Mouse (Mus musculus): ENCODE results near the gene Gpc6. TPM values are rescaled to one million over a fixed set of nuclear protein-coding genes. Genes with fewer than 3 reads are reported as not detected.

Gene Gpc6
- total RNA-seq, 2 experiments from 2014 or later, result 12.4 to 14.7 TPM

DNA sequence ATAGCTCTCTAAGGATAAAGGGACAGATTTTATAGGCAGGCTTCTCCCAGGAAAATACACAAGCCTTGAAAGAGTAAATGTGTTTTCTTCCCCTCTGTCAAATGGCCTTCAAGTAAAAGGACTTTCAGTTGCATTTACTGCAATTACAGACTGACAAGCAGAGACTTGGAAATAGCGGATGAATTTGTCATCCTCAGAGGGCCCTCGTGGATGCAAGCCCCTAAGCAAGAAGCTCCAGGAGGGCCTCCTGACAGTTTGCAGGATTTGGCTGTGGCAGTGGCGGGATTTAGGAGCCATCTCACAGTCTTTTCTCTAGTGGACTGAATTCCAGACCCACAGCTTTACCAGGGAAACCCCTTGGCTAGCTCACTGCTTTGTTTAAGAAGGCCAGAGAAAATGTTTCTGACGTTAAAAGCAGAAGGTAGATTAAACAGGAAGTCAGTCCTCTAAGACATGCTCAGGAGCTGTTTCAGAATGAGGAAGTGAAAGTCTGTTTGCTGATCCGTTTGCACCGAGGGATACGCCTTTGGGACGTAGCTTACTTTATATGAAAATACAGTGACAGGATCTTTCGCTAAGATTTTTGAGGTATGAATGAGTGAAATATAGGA lies 700.1 kb downstream of the Gpc6 start:
- no peak for DNase-seq

DNA sequence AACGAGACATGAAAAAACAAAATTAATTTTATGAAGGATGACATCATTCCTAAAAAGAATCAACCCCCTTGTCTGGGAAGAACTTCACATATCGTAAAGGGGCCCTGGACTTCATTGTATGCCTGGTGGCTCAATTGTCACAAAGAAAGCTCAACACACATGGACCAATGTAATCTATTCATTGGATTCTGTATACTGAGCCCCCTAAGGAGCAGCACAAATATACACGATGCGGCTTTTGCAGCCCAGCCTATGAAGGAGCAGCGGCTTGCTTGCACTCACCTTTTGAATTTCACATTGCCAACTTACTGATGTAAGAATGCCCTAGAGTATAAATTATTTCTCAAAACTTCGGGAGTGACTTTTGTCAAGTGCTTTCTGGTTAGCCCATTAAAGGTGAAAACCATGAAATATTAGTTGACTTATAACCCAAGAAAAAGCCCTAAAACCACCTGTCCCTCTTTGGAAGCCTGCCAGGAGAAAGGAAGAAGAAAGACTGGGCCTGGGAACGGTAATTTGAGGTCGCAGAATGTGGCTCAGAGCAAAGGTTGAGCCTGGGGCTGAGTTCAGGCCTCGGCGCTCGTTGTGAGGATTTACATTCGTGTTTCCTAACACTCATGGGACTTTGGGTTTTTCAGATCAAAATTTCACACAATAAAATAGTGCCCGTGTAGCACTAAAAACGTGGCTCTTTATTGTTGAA lies 709.3 kb downstream of the Gpc6 start:
- no peak for DNase-seq

DNA sequence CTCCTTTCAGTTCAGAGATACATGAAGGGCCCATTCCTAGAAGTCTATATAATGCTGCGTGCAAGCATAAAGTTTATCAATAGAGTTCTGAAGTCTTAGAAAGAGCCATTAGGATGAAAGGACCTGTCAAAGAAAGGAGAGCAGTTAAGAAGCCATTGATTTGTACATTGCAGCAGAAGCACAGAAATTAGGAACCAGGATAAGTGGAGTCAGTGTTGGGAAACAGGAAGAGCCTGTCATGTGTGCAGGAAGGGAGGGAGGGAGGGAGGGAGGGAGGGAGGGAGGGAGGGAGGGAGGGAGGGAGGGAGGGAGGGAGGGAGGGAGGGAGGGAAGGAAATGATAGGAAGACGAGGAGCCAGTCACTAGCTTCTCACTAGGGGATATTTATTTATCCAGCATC lies 716.7 kb downstream of the Gpc6 start:
- no peak for DNase-seq

DNA sequence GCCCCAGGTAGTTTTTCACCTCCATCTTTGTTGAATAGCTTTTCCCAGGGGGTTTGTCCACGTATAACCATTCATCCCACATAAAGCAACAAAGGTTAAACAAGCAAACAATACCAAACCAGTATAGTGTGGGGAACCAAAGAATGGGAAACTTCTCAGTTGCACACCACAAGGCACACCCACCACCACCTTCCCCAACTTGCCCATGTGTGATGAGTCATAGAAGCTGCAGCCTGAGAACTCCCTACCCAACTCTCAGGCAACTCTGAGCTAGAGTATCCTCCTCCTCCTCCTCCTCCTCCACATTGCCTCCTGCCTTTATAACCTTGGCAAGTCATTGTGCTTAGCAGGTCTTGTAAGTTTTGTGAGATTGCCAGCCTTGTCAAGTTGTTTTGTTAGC lies 718.0 kb downstream of the Gpc6 start:
- no peak for DNase-seq

DNA sequence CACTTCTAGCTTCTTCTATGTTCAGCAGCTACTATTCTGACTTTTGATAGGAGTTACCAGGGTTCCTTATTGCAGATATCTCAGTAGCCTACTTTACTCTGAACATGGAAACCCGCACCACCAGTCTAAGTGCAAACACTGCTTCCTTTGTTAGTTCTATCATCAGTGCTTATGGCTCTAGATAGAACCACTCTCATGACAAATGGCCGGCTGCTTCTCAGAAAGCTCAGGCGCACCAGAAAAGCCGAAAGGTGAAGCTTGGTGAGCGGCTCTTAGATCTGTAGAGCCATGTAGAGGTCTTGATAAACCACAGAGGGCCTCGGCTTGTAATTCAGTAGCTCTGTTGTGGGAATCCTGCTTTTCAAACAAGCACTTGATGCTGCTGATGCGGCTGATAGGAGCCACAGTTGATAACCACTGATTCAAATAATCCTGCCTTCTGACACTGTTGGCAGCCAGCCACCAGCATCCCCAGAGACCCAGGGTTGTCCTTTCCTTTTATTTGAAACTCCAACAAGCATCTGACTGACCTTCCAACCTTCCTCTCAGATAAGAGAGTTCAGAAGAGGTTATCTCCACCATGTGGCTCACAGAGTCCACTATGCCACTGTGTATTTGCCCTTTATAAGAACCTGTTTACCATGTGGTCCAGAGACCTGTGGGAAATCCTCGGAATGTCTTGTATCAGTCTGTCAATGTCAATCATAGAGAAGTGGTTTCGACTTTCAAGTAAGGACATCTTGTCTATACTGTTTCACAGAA lies 723.3 kb downstream of the Gpc6 start:
- peak; percentile 10 to 38 for DNase-seq

DNA sequence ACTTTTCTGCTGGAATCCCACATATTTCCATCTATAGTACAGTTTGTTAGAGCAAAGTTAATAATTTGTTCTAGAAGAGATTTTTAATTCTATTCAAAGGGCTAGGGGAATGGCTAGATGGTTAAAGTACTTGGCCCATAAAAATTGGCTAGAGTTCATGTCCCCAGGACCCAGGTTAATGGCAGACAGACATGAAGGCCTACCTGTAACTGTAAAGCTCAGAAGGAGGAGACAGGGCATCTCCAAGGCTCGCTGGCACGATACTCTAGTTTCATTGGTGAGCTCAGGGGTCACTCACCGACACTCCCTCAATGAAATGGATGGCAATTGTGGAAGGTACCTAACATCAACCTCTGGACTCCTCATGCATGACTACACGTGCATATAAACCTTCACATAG lies 725.0 kb downstream of the Gpc6 start:
- DNase-seq, result no peak

- no peak for DNase-seq
Measured at GRCm38 (mm10) chr14:117651271-117651670, 726.2 kb downstream of the Gpc6 start.

DNA sequence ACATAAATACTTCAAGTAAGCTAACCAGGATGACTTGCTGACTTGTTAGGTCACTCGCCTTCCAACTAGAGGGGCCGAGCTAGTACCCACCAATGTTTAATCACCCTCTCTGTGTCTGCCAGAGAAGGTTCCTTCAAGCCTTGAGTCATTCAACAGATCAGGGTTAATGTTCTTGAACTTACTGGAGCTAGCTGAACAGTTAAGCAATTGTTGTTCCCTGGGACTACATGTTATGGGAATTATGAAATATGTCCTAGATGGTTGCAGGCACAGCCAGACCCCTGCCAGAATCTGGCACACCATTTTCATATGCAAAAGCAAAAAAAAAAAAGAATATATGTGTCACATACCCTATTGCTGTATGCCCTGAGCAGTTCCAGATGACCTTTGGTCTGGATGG lies 726.8 kb downstream of the Gpc6 start:
- DNase-seq, result peak in 1 of 2 experiments; percentile 14

DNA sequence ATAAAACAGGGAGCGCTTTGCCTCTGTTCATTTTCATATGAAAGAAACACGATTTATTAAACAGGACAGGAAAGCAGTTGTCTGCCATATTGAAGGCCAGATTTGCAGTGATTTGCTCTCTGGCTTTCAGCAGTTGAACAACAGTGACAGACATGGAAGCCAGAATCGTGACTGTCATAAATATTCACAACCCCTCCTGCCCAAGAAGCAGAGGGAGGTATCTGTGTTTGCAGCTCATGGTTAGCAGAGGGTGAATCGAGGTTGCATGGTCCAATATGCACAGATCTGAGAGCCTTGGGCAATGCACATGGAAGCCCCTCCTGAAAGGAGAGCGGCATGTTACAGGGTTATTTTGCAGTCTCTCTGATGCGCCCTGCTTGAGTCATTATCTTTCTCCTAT lies 730.3 kb downstream of the Gpc6 start:
- DNase-seq, result no peak

- no peak for DNase-seq
Measured at GRCm38 (mm10) chr14:117659198-117659761, 734.2 kb downstream of the Gpc6 start.

DNA sequence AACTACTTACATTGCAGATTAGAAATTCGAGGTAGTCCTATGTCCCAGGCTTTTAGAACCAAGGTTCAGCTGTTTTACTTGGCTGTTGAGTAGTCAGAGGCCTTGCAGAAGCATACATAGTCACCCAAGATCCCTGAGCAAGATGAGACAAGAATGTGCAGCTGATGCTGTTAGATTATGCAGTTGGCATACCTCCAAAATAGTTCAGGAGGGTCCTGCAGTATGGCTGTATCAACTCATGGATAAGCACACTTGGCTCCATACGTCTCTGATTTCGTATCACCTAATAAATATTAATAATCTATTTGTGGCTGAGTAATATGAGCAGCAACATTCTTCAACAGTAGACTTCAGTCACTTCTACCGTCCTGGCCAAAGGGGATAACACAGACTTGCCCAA lies 737.1 kb downstream of the Gpc6 start:
- DNase-seq, result no peak

GRCm38 (mm10) chr14:117664796-117665195 lies 739.7 kb downstream of the Gpc6 start:
- no peak for DNase-seq

- DNase-seq, result no peak
Measured at GRCm38 (mm10) chr14:117666126-117666525, 741.0 kb downstream of the Gpc6 start.

GRCm38 (mm10) chr14:117673541-117673940 lies 748.4 kb downstream of the Gpc6 start:
- DNase-seq, result no peak

- DNase-seq, result no peak
Measured at GRCm38 (mm10) chr14:117674482-117674881, 749.4 kb downstream of the Gpc6 start.

DNA sequence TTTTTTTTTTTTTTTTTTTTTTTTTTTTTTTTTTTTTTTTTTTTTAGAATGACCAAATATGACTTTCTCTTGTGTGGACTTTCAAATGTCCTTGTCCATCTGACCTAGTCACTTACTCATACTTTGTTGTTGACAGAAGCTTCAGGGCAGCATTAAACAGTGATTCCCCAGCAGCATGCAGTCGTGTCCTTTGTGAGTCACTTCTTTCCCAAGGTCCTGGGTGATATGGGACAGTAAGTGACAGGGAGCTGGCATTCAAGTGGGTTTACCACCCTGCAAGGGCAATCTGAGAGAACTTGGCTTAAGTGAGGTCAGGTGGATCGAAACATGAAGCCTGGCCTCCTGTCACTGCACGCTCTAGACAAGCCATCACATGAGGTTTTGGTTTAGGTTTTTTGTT lies 754.8 kb downstream of the Gpc6 start:
- DNase-seq, result peak; percentile 66 to 67

DNA sequence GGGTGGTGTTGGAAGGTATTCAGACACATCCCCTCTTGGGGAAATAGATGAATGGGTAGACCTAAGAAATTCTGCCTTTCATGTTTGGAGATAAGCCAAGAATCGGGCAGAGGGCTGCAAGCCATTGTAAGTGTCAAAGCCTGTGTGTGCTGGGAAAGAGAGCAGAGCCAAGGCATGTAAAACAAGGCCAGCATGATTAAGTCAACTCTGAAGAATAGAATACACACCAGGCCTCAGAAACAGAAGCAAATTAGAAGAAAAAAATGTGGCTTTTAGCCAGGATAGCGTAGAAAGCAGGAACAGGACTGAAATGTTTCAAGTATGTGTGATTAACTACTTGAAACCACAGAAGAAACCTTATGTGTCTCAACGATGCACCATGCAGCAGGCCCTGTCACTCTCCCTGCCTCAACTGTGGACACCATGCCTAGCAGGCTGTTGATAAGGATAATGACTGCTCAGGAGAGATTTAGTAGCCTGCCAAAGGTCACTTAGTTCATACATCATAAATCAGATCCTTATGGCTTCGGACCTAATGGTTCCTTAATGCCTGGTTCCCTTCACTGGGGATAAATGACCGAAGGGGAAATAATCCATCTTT lies 756.3 kb downstream of the Gpc6 start:
- DNase-seq, result peak; percentile 13 to 19

GRCm38 (mm10) chr14:117683149-117683548 lies 758.0 kb downstream of the Gpc6 start:
- no peak for DNase-seq

DNA sequence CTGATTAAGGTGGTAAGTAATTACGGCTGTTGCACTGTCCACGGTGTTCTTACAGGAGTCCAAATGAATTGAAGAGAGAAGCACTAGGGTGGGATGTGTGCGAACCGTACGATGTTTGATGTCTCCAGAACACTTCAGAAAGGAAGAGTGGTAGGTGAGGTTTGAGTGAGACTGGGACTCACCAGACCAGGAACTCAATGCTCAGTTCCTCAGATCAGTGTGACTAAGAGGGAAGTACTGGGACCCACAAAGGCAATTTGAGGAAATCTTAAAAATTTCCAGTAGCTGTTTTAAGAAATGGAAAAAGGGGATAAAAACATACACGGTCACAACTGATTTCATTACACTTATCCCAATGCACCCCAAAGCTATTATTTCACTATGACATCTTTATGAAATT lies 764.7 kb downstream of the Gpc6 start:
- no peak for DNase-seq

DNA sequence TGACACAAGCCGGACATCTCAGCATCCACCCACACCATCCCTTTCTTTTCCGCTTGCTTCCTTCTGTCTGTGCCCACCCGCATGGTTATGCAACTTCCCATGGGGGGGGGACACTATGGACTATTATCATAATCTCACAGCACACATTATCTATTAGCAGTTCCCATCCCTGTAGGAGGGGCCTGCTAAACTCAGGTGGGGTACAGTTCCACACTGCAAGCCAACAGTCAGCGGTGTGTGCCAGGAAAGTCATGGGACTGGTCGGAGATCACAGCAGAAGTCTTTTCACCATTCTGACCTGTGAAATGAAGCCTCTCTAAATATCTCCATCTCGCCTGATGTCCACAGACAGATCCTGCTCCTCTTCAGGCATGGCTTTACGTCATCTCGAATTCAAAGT lies 770.5 kb downstream of the Gpc6 start:
- no peak for DNase-seq

DNA sequence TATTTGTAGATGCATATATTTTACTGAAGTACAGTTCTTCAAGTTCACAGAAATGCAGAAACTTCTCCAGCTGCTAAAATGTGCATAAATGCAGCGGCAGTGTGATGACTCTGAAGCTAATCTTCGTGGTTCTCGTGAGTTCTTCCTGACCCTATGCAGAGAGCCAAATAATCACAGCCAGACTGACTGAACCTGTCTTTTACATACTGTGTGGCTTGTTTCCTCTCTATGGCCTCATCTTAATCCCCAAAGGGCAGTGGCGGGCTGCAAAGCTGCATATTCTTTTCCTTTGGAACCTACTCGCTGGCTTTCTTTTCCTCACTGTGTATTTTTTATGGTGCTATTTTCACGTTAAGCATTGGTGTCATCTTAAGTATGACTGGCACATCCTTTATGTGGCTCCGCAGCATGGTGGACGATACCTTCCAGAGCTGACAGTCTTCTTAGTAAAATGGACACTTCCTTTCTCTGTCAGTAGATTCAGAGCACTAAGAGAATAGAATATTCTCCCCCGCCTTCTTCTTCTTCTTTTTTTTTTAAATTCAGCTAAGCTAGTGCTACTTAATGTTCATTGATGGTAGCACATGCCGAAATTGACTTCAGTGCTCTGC lies 775.7 kb downstream of the Gpc6 start:
- no peak for DNase-seq

DNA sequence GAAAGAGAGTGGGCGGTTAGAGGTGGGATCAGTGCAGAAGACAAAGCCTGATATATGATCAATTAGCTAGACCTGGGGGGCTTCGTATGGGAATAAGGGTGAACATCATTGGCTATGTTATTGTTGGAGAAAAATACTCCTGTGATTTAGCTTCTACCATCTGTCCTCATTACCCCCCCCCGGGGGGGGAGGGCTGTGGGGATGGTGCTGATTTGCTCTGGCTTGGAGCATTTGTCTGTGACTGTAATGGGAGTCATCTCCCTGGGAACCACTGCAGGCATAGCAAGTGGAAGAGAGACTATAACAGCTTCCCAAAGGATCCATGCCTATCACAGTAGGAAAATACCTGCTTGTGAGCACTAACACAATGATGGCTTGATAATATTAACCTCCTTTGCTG lies 783.7 kb downstream of the Gpc6 start:
- DNase-seq, result no peak
